Mouse (Mus musculus) liver, adult 2 months (tissue): Measurements from ENCODE around the gene Abtb1.

Experiments
- CTCF ChIP-seq: fragments of 200-500 bp; IDR thresholded peaks from 2 replicates; pipeline ENCODE4 v1.5.1; 2011; ENCODE audit warnings: low read depth, low read length, control low read depth
- POLR2A ChIP-seq: fragments of 200-500 bp; IDR thresholded peaks from 2 replicates; pipeline ENCODE4 v1.6.1; 2011; ENCODE audit warnings: low read length, control low read depth; ENCODE audit not compliant: insufficient read depth; ENCODE audit errors: extremely low read depth

GRCm38 (mm10) chr6:88843781-88844725, 2.3 kb upstream of the Abtb1 start:
- TF ChIP-seq CTCF: no peak
- TF ChIP-seq POLR2A: no peak
